Mouse (Mus musculus): ENCODE results near the gene Rprd1b. TPM values are rescaled to one million over a fixed set of nuclear protein-coding genes. Genes with fewer than 3 reads are reported as not detected.

Rprd1b gene
- 51.3 and 54.2 TPM in 2 replicates for polyA plus RNA-seq (2015; fragmentation: Nextera tagmentation; extraction: Ambion mirVana)

- H3K4me3 ChIP-seq = peak within 1 kb of the TSS; percentile 97
- under 1% methylated on average over 42 of the region's 52 CpGs for WGBS
- H3K4me1 ChIP-seq = peaks cover 43% of the 10 kb centered on the region
- no peaks in the 10 kb centered on the region; the same call in 1 of the 2 replicates for H3K36me3 ChIP-seq (ENCODE audit: poor library complexity, severe bottlenecking)
- H3K4me2 ChIP-seq = peak within 1 kb of the TSS; percentile 82
- H3K27me3 ChIP-seq = no peaks in the 10 kb centered on the region
- H3K9ac ChIP-seq = peak within 1 kb of the TSS; percentile 95
- peak; percentile 95 for ATAC-seq
- no peaks in the 10 kb centered on the region for H3K9me3 ChIP-seq (replicated peaks)
- peak within 1 kb of the TSS; percentile 89 for H3K27ac ChIP-seq
Observed at GRCm38 (mm10) chr2:158028354-158028863, at the start of gene Rprd1b, which contains the start of gene Tti1. Gene Rprd1b (plus strand): TSS chr2:158028497. Gene Tti1 (minus strand): TSS chr2:158028433.

GRCm38 (mm10) chr2:157979241-157979640 lies 49.1 kb upstream of the Rprd1b start:
- no peak overlapping the region for H3K27ac ChIP-seq

GRCm38 (mm10) chr2:157982727-157983126 lies 45.6 kb upstream of the Rprd1b start:
- H3K9me3 ChIP-seq (replicated peaks) = no peaks in the 10 kb centered on the region
- H3K4me3 ChIP-seq = no peak overlapping the region
- WGBS = 94% methylated on average over 3 of the region's 3 CpGs
- H3K9ac ChIP-seq = no peak overlapping the region
- H3K27ac ChIP-seq = no peak overlapping the region
- no peak overlapping the region for H3K4me2 ChIP-seq
- no peak for ATAC-seq
- peaks cover 10% of the 10 kb centered on the region; the same call in 1 of the 2 replicates for H3K4me1 ChIP-seq
- peaks cover 10% of the 10 kb centered on the region for H3K36me3 ChIP-seq (ENCODE audit: poor library complexity, severe bottlenecking)
- no peaks in the 10 kb centered on the region for H3K27me3 ChIP-seq

More at GRCm38 (mm10) chr2:157979241-157979640, 49.1 kb upstream of the Rprd1b start:
- no peak for ATAC-seq
- Histone ChIP-seq H3K4me2 (no peak overlapping the region), H3K36me3 (ENCODE audit: poor library complexity, severe bottlenecking) (peaks cover 7% of the 10 kb centered on the region), H3K9me3 (replicated peaks) (no peaks in the 10 kb centered on the region), H3K4me1 (peaks cover 19% of the 10 kb centered on the region), H3K9ac (no peak overlapping the region), H3K4me3 (no peak overlapping the region), H3K27me3 (peaks cover 9% of the 10 kb centered on the region; the same call in 1 of the 2 replicates)
- 56% methylated on average over 5 of the region's 5 CpGs for WGBS

- H3K4me2 ChIP-seq = no peak overlapping the region
- no peaks in the 10 kb centered on the region for H3K27me3 ChIP-seq
- ATAC-seq = no peak
- H3K27ac ChIP-seq = no peak overlapping the region
- H3K36me3 ChIP-seq (ENCODE audit: poor library complexity, severe bottlenecking) = peaks cover 10% of the 10 kb centered on the region
- 83% methylated on average over 4 of the region's 4 CpGs for WGBS
- peaks cover 13% of the 10 kb centered on the region; the same call in 1 of the 2 replicates for H3K4me1 ChIP-seq
- no peak overlapping the region for H3K4me3 ChIP-seq
- H3K9me3 ChIP-seq (replicated peaks) = no peaks in the 10 kb centered on the region
- no peak overlapping the region for H3K9ac ChIP-seq
Observed at GRCm38 (mm10) chr2:157983276-157983675, 45.0 kb upstream of the Rprd1b start.

GRCm38 (mm10) chr2:157985611-157986010 lies 42.7 kb upstream of the Rprd1b start:
- H3K4me1 ChIP-seq = peaks cover 13% of the 10 kb centered on the region; the same call in 1 of the 2 replicates
- no peak overlapping the region for H3K4me3 ChIP-seq
- ATAC-seq = no peak
- no peak overlapping the region for H3K9ac ChIP-seq
- H3K36me3 ChIP-seq (ENCODE audit: poor library complexity, severe bottlenecking) = peaks cover 10% of the 10 kb centered on the region
- H3K27me3 ChIP-seq = no peaks in the 10 kb centered on the region
- 78% methylated on average over 4 of the region's 4 CpGs for WGBS
- no peak overlapping the region for H3K4me2 ChIP-seq
- H3K9me3 ChIP-seq (replicated peaks) = no peaks in the 10 kb centered on the region
- H3K27ac ChIP-seq = peak overlapping the region; percentile 40

GRCm38 (mm10) chr2:157986235-157986634 lies 42.1 kb upstream of the Rprd1b start:
- WGBS = 87% methylated on average over 6 of the region's 6 CpGs
- H3K4me2 ChIP-seq = no peak overlapping the region
- peaks cover 13% of the 10 kb centered on the region; the same call in 1 of the 2 replicates for H3K4me1 ChIP-seq
- H3K9ac ChIP-seq = no peak overlapping the region
- H3K27ac ChIP-seq = no peak overlapping the region
- H3K36me3 ChIP-seq (ENCODE audit: poor library complexity, severe bottlenecking) = peaks cover 14% of the 10 kb centered on the region
- ATAC-seq = no peak
- H3K4me3 ChIP-seq = no peak overlapping the region
- no peaks in the 10 kb centered on the region for H3K27me3 ChIP-seq
- H3K9me3 ChIP-seq (replicated peaks) = no peaks in the 10 kb centered on the region

- no peaks in the 10 kb centered on the region for H3K9me3 ChIP-seq (replicated peaks)
- no peak overlapping the region for H3K4me2 ChIP-seq
- no peak overlapping the region for H3K4me3 ChIP-seq
- no peak overlapping the region for H3K9ac ChIP-seq
- peak overlapping the region; percentile 37; the same call in 1 of the 2 replicates for H3K27ac ChIP-seq
- no peaks in the 10 kb centered on the region for H3K27me3 ChIP-seq
- 67% methylated on average over 7 of the region's 7 CpGs for WGBS
- peak; percentile 50; the same call in 1 of the 2 replicates for ATAC-seq
- H3K36me3 ChIP-seq (ENCODE audit: poor library complexity, severe bottlenecking) = peaks cover 27% of the 10 kb centered on the region
- peaks cover 13% of the 10 kb centered on the region; the same call in 1 of the 2 replicates for H3K4me1 ChIP-seq
Observed at GRCm38 (mm10) chr2:157988416-157989190, 39.7 kb upstream of the Rprd1b start.

GRCm38 (mm10) chr2:157989946-157990345 lies 38.4 kb upstream of the Rprd1b start:
- ATAC-seq = no peak

GRCm38 (mm10) chr2:157991026-157991425 lies 37.3 kb upstream of the Rprd1b start:
- no peak overlapping the region for H3K4me3 ChIP-seq
- no peaks in the 10 kb centered on the region for H3K27me3 ChIP-seq
- no peak for ATAC-seq
- H3K4me1 ChIP-seq = 0 out of 2 replicates have a peak, but pooled peaks cover 4% of the 10 kb centered on the region
- H3K9me3 ChIP-seq (replicated peaks) = no peaks in the 10 kb centered on the region
- no peak overlapping the region for H3K4me2 ChIP-seq
- WGBS = 81% methylated on average over 6 of the region's 6 CpGs
- H3K27ac ChIP-seq = no peak overlapping the region
- H3K36me3 ChIP-seq (ENCODE audit: poor library complexity, severe bottlenecking) = peaks cover 49% of the 10 kb centered on the region
- H3K9ac ChIP-seq = no peak overlapping the region

More at GRCm38 (mm10) chr2:157989946-157990345, 38.4 kb upstream of the Rprd1b start:
- H3K9me3 ChIP-seq (replicated peaks) = no peaks in the 10 kb centered on the region
- H3K4me3 ChIP-seq = no peak overlapping the region
- H3K27ac ChIP-seq = no peak overlapping the region
- H3K9ac ChIP-seq = no peak overlapping the region
- peaks cover 38% of the 10 kb centered on the region for H3K36me3 ChIP-seq (ENCODE audit: poor library complexity, severe bottlenecking)
- 96% methylated on average over 2 of the region's 2 CpGs for WGBS
- H3K27me3 ChIP-seq = no peaks in the 10 kb centered on the region
- H3K4me2 ChIP-seq = no peak overlapping the region
- H3K4me1 ChIP-seq = peaks cover 13% of the 10 kb centered on the region; the same call in 1 of the 2 replicates

- Histone ChIP-seq H3K27ac (no peak overlapping the region), H3K9ac (no peak overlapping the region), H3K27me3 (no peaks in the 10 kb centered on the region), H3K4me3 (no peak overlapping the region), H3K4me1 (0 out of 2 replicates have a peak, but pooled peaks cover 4% of the 10 kb centered on the region), H3K4me2 (no peak overlapping the region), H3K36me3 (ENCODE audit: poor library complexity, severe bottlenecking) (peaks cover 56% of the 10 kb centered on the region), H3K9me3 (replicated peaks) (no peaks in the 10 kb centered on the region)
- 95% methylated on average over 4 of the region's 4 CpGs for WGBS
- no peak for ATAC-seq
Observed at GRCm38 (mm10) chr2:157992501-157992900, 35.8 kb upstream of the Rprd1b start.

- ATAC-seq = no peak
- H3K36me3 ChIP-seq (ENCODE audit: poor library complexity, severe bottlenecking) = peaks cover 35% of the 10 kb centered on the region
- H3K4me3 ChIP-seq = no peak overlapping the region
- WGBS = 80% methylated on average over 3 of the region's 3 CpGs
- no peaks in the 10 kb centered on the region for H3K9me3 ChIP-seq (replicated peaks)
- H3K27ac ChIP-seq = no peak overlapping the region
- no peak overlapping the region for H3K9ac ChIP-seq
- no peak overlapping the region for H3K4me2 ChIP-seq
- no peaks in the 10 kb centered on the region for H3K27me3 ChIP-seq
- H3K4me1 ChIP-seq = no peaks in the 10 kb centered on the region
Observed at GRCm38 (mm10) chr2:157998817-157999216, 29.5 kb upstream of the Rprd1b start.

- no peaks in the 10 kb centered on the region for H3K9me3 ChIP-seq (replicated peaks)
- no peaks in the 10 kb centered on the region for H3K27me3 ChIP-seq
- no peak overlapping the region for H3K4me2 ChIP-seq
- peaks cover 44% of the 10 kb centered on the region for H3K36me3 ChIP-seq (ENCODE audit: poor library complexity, severe bottlenecking)
- H3K9ac ChIP-seq = no peak overlapping the region
- no peaks in the 10 kb centered on the region for H3K4me1 ChIP-seq
- no peak overlapping the region for H3K4me3 ChIP-seq
- ATAC-seq = no peak
- no peak overlapping the region for H3K27ac ChIP-seq
- 90% methylated on average over 6 of the region's 6 CpGs for WGBS
Observed at GRCm38 (mm10) chr2:158004620-158005019, 23.7 kb upstream of the Rprd1b start.
